Mouse (Mus musculus) lung, adult 2 months (tissue): ENCODE data around the gene Zmym1. TPM values are rescaled to one million over a fixed set of nuclear protein-coding genes. Genes with fewer than 3 reads are reported as not detected.
A peak's percentile ranks its signal among the peaks of the same experiment; 100 is the strongest.
"Not testable (repeated sequence)": the region's sequence is repeated elsewhere in the genome, so short reads cannot be mapped to it uniquely, and the experiment has no call there.

ENCODE experiments used
- DNase-seq: peaks from one replicate; pipeline ENCODE4 v3.0.0; 2022
- H3K4me1 ChIP-seq: fragments of 200-500 bp; 2 replicates; pipeline ENCODE4 v1.6.1; 2011; ENCODE audit warnings: low read length; ENCODE audit not compliant: control insufficient read depth, insufficient read depth
- H3K4me3 ChIP-seq: fragments of 200-500 bp; replicated peaks from 2 replicates; pipeline ENCODE3; 2011; ENCODE audit warnings: low read depth, mild to moderate bottlenecking, control low read depth, low read length; ENCODE audit errors: extremely low read depth
- CTCF ChIP-seq: fragments of 200-500 bp; IDR thresholded peaks from 2 replicates; pipeline ENCODE4 v1.5.1; 2011; ENCODE audit warnings: mild to moderate bottlenecking, low read length, control low read depth; ENCODE audit not compliant: insufficient read depth
- POLR2A ChIP-seq: fragments of 200-500 bp; IDR thresholded peaks from 2 replicates; pipeline ENCODE4 v1.6.1; 2011; ENCODE audit warnings: low read depth, mild to moderate bottlenecking, control low read depth, low read length, borderline replicate concordance; ENCODE audit errors: extremely low read depth
- WGBS: fragments of 180-500 bp; shearing (Covaris S2); methylation state at CpG from one replicate; pipeline ENCODE4 v1.1.7; 2018; 5-methylcytosine and 5-hydroxymethylcytosine counted together
- polyA plus RNA-seq: library from polyadenylated mRNA; depleted of rRNA; stranded (reverse); fragments of >200 nt; gene quantifications from 2 replicates; pipeline ENCODE4 v1.2.3, GENCODE M21; 2012; rRNA removed

Zmym1 gene
- 1.2 and 1.3 TPM in 2 replicates for polyA plus RNA-seq

- WGBS = under 1% methylated on average over 38 of the region's 38 CpGs
- DNase-seq = peak; percentile 85
Measured at GRCm38 (mm10) chr4:127060585-127061290, at the start of gene Zmym1. Gene Zmym1, minus strand, starts transcription at chr4:127061152.

DNA sequence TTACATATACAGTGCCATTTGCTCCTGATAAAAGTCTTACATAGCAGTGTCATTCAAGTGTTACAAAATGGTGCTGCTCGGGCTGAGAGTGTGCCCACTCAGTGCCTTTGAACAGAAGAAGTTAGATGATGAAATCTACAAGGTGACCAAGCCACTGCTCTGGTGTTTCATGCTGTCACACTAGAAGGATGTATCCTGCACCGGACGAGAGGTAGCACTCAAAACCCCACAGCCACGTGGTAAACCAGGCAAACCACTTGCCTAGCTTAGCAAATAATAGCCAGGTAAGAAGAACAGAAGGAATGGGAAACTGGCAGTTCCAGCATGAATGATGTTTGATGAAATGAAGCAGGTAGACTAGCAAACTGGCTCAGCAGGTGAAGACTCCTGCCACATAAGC lies 49.6 kb upstream of the Zmym1 start:
- Histone ChIP-seq H3K4me1 (no peaks in the 10 kb centered on the region), H3K4me3 (no peak overlapping the region)
- WGBS = 58% methylated on average over 4 of the region's 4 CpGs
- no peak for TF ChIP-seq POLR2A
- no peak for TF ChIP-seq CTCF
- peak; percentile 8 for DNase-seq

More at GRCm38 (mm10) chr4:127060585-127061290, at the start of gene Zmym1:
- TF ChIP-seq CTCF (no peak), POLR2A (peak; percentile 57; the same call in 1 of the 2 replicates)
- H3K4me1 ChIP-seq = no peaks in the 10 kb centered on the region
- H3K4me3 ChIP-seq = peak within 1 kb of the TSS; percentile 94

- DNase-seq = no peak
- H3K4me3 ChIP-seq = no peak overlapping the region
- no peak for TF ChIP-seq CTCF
- TF ChIP-seq POLR2A = no peak
- 97% methylated on average over 4 of the region's 4 CpGs for WGBS
- no peaks in the 10 kb centered on the region for H3K4me1 ChIP-seq
Measured at GRCm38 (mm10) chr4:127107566-127107965, 46.6 kb upstream of the Zmym1 start.

DNA sequence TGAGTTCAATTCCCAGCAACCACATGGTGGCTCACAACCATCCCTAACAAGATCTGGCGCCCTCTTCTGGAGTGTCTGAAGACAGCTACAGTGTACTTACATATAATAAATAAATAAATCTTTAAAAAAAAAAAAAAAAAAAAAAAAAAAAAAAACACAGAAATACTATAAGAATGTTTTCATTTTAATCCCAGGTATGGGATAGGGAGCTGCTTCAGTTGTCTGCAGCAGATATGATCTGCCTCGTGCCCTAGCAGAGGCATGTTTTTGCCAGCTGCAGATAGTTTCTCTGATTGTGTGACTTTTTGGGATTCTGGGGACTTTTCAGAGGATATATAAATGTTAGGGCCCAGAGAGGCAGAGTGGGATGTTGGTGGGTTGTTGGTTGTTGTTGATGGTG lies 38.6 kb upstream of the Zmym1 start:
- not testable (repeated sequence) for DNase-seq, H3K4me1 ChIP-seq, H3K4me3 ChIP-seq
- WGBS = 97% methylated on average over 1 of the region's 2 CpGs

- 77% methylated on average over 4 of the region's 4 CpGs for WGBS
- DNase-seq = no peak
Measured at GRCm38 (mm10) chr4:127095090-127095489, 34.1 kb upstream of the Zmym1 start.

GRCm38 (mm10) chr4:127091188-127091587 lies 30.2 kb upstream of the Zmym1 start:
- TF ChIP-seq CTCF (no peak), POLR2A (no peak)
- WGBS = 87% methylated on average over 1 of the region's 1 CpGs
- DNase-seq = no peak
- Histone ChIP-seq H3K4me3 (no peak overlapping the region), H3K4me1 (no peaks in the 10 kb centered on the region)

More at GRCm38 (mm10) chr4:127095090-127095489, 34.1 kb upstream of the Zmym1 start:
- Histone ChIP-seq H3K4me1 (no peaks in the 10 kb centered on the region), H3K4me3 (no peak overlapping the region)
- TF ChIP-seq POLR2A (no peak), CTCF (no peak)

GRCm38 (mm10) chr4:127085761-127086160 lies 24.8 kb upstream of the Zmym1 start:
- no peaks in the 10 kb centered on the region for H3K4me1 ChIP-seq
- no peak for DNase-seq
- 78% methylated on average over 1 of the region's 1 CpGs for WGBS
- H3K4me3 ChIP-seq = no peak overlapping the region
- TF ChIP-seq POLR2A (no peak), CTCF (no peak)

- TF ChIP-seq CTCF (no peak), POLR2A (no peak)
- WGBS = 83% methylated on average over 2 of the region's 2 CpGs
- Histone ChIP-seq H3K4me3 (no peak overlapping the region), H3K4me1 (no peaks in the 10 kb centered on the region; the same call in 1 of the 2 replicates)
- no peak for DNase-seq
Measured at GRCm38 (mm10) chr4:127083131-127083530, 22.2 kb upstream of the Zmym1 start.

DNA sequence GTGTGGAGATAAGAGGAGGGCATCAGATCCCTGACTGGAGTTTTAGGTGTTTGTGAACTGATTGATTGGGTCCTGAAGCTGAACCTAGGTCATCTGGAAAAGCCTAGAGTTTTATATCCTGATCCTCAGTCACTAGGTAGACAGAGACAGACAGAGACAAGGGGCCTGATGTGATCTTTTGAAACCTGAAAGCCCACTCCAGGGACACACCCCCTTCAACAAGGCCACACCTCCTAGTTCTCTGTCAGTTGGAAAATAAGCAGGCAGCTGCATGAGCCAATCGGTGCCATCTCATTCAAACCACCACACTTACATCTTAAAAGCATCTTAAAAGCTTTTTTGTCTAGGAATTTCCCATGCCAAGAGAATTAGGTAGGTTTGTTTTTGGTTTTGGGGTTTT lies 19.9 kb upstream of the Zmym1 start:
- no peak for DNase-seq
- WGBS = 46% methylated on average over 1 of the region's 1 CpGs
- Histone ChIP-seq H3K4me1 (peaks cover 2% of the 10 kb centered on the region; the same call in 1 of the 2 replicates), H3K4me3 (no peak overlapping the region)
- no peak for TF ChIP-seq CTCF

- peaks cover 2% of the 10 kb centered on the region; the same call in 1 of the 2 replicates for H3K4me1 ChIP-seq
- TF ChIP-seq POLR2A (peak; percentile 89; the same call in 1 of the 2 replicates), CTCF (no peak)
- peak; percentile 94 for DNase-seq
- WGBS = under 1% methylated on average over 46 of the region's 46 CpGs
- H3K4me3 ChIP-seq = peak within 1 kb of the TSS; percentile 86
Measured at GRCm38 (mm10) chr4:127076875-127077548, 16.1 kb upstream of the Zmym1 start, which contains the start of gene Zmym6. Gene Zmym6, plus strand, starts transcription at chr4:127077383.
